Mouse (Mus musculus): ENCODE data around the gene Kcnh1. TPM values are rescaled to one million over a fixed set of nuclear protein-coding genes. Genes with fewer than 3 reads are reported as not detected.

Gene Kcnh1
- total RNA-seq, 2 experiments from 2014 or later = 37.4 to 39.1 TPM

DNA sequence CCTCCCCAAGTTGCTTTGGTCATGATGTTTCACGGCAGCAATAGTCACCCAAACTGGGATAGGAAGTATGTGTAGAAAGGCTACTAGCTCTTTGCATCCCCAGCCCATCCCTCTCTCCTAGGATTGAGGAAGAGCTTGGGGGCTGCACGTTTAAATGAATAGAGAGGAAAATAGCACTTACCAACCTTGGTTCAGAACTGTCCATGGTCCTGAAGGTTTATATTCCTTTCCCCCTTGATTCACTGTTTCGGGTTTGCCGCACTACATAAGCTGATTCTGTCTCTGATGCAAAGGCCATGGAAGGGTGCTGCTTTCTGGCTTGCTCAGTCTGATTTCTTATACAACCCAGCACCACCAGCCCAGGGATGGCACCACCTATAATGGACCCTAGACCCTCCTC lies 281.8 kb downstream of the Kcnh1 start:
- DNase-seq = no peak

DNA sequence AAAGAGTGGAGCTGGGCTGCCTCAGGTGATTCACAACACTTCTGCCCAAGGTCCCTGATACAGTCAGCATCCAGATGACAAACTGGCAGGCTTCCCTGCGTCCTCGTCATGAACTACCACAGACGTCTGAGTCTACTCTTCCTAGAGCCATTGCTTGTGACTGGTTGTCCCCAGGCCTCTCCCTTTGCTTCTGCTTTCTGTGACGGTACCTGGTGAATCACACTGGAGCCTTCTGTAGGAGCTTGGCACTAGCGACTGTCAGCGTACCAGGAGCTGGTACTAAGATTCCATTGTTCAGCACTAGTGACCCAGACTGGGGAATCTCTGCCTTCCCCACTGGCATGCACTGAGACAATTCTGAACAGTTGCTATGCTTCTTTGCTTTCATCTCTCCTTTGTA lies 282.6 kb downstream of the Kcnh1 start:
- DNase-seq = no peak

DNA sequence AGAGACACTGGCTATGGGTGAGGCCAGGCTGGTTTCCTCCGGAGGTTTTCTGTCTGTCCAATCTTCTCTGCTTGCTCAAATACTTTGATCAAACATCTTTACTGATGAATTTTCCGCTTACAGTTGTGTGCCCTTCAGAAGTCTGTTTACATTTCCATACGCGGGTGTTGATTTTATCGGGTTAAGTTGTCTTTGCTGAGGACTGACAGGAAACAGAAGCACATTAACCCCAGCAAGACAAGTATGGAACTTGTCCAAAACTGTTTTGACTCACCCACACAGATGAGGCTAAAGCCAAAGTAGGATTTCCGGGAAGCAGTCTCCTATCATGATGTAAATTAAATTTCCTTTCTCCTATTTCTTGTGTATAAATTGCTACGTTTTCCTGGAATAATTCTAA lies 286.1 kb downstream of the Kcnh1 start:
- DNase-seq = no peak

DNA sequence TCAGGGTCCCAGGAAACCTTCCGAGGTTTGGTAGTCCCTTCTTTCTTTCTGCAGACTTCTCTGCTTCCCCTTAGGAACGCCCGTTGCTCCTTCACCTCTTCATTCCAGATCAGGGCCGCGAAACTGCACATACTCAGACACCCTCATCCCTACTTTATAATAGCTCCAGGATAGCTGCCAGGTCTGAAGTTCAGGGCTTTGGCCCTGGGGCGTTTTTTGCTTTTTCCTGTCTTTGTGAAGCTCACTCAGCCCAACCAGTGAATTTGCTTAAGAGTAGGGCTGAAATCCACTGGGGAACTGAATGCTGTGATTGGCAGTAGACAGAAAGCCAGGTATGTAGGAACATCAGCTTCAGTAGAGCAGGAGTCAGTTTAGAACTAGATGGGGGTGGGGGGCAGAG lies 287.0 kb downstream of the Kcnh1 start:
- DNase-seq = no peak

DNA sequence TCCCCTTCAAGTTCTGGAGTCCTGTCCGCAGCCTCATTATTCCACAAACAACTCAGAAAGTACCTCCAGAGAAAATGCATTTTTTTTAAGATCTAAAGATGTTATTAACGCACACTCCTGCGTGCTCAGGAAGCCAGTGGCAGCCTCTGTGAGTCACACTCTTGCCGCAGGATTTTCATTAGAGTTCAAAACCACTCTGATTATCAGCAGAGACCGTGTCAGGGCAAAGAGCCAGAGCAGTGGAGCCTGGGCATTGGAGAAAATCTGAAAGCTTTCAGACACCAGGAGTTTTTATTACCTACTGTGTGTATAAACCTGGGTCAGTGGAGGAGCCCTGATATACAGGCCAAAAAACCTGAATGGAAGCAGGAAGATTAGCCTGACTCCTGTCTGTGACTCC lies 287.6 kb downstream of the Kcnh1 start:
- no peak for DNase-seq

DNA sequence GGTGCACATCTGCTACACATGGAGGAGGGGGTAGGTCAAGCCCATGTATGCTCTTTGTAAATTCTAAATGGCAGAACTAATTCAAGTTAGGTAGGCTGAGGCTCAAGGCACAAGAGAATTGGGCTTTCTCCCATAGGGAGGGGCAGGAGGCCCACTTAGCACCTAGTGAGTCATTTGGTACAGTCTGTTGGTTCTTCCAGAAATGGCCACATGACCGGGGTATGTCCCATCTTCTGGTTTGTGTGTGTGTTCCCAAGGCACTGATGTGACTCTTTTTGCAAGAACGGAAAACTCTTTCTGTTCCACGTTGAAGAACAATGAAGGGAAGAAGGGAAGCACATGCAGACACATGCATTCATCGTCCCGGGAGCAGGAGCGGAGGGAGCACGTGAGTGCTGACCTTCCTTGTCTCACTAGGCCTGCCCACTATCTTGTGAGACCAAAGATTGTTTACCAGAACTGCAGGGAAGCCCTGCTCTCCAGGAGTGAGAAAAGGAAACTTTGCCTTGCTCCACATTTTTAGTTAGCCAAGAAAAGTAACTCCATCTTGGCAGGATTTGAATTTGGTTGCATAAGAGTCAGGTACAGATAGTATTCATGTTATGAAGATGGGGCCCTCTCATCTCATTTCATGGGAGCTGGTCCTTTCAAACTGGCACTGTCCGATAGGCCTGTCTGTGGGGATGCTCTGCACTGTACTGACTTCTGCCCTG lies 289.7 kb downstream of the Kcnh1 start:
- DNase-seq = no peak

DNA sequence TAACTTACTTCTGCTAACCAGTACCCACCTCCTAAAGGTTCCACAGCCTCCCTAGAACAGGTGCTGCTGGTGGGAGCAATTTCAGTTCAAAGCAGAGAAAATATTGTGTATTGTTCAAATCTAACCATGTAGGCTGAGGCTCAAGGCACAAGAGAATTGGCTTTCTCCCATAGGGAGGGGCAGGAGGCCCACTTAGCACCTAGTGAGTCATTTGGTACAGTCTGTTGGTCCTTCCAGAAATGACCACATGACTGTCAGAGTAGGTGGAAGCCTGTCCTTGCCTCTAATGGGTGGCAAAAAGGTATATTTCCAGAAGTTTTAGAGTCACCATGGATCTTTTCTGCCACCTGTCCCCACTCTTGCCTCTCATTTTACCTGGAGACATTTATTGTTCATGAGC lies 290.9 kb downstream of the Kcnh1 start:
- no peak for DNase-seq

DNA sequence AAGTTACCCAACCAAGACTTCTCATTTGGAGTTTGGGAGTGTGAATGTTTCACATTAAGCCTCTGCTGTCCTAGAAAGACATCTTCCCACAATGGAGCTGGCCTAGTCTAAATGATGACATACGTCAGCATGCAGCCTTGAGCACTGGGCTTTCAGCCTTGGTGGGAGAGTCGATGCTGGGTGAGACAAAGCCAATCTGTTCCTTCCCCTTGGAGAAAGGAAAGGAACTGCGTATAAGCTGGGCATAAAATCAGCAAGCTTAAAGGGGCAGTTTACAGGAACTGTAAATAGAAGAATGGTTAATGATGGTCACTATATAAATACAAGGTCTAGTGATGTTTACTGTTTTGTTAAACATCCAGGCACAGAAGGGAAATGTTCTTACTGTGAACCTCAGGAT lies 294.5 kb downstream of the Kcnh1 start:
- no peak for DNase-seq

DNA sequence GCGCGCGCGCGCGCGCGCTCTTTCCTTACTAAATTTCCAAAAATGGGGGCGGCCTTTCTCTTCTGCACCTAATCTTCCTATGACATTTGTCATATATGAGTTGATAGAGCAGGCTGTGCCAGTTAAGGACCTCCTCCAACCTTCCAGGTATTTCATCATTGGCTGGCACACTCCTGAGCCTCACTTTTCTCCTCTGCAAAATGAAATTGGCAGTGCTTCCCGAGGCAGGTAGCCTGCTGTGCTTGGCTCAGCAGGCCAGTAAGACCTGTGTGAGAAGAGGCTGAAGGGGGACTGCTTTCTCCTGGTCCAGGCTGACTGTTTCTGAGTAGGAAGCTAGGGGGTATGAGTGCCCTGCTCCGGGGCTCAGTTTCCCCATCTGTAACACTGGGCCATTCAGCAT lies 297.0 kb downstream of the Kcnh1 start:
- DNase-seq = no peak

DNA sequence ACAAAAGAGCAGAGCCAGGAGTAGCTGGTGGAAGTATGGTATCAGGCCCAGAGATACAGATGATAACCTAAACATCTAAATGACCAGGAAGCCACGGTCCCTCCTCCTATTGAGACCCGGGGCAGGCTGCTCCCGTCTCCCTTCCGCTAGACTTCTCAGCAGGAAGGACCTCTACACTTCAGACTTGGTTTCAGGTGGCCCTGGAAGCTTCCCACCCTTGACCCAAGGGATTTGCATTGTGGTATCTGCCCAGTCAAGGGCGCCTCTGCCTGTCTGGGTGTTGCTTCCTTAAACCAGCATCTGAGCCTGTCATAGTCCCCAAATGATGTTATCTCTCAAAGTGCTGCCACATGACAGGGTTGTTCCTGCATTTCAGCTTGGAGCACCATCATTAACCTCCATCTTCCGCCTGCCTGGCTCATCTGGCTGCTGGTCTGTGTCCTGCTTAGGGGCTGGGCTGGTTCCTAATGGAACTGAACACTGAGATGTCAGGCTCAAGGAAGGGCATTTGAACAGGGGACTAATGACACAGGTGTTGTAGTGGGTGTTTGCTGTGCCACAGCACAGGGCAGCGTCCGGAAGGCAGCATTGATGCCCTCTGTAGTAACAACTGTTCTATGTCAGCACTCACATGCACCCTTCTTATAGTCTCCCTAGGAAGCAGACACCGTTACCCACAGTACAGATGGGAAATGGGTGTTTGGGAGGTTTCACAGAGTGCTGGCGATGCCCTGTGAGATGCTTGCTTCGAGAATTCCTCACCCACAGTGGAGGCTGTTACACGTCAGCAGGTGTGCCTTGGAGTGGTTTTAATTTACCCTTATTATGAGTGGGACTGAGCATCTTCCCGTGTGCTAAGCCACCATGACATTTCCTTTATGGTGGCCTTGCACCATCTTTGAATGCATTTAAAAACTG lies 299.6 kb downstream of the Kcnh1 start:
- DNase-seq = no peak

DNA sequence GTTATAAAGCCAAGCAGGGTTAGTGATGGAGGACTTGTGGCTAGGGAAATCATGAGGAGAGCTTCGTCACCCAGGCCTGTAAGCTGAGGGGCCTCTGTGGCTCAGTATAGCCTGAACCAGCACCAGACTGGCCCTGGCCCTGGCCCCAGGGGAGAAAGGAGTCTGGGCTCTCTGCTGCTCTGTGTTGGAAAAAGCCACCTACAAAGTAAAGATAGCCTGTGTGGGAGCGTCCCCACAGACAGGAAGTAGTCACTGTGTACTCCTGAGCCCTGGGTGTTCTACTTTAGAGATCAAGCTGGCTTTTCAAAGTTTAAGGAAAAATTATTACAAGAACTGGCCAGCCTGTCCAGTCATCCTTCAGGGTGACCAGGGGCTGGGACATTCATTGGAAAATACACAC lies 306.9 kb downstream of the Kcnh1 start:
- DNase-seq = no peak

DNA sequence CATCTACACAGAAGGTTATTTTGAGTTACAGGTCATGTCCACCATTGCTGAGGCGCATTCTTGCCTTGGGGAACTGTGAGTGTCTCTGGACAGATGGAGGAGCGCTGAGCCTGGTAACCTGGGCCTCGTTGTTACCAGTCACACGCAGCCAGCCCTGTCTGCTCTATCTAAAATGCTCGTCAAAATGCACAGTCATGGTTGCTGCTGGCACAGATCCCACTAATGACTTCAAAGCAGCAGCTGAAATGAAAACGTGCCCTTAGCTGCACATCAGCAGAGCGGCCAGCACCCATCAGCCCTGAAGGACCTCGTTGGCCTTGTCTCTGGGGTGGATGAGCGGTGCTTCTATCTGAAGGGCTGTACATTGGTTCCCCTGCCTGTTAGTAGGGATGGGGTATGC lies 311.4 kb downstream of the Kcnh1 start:
- no peak for DNase-seq

DNA sequence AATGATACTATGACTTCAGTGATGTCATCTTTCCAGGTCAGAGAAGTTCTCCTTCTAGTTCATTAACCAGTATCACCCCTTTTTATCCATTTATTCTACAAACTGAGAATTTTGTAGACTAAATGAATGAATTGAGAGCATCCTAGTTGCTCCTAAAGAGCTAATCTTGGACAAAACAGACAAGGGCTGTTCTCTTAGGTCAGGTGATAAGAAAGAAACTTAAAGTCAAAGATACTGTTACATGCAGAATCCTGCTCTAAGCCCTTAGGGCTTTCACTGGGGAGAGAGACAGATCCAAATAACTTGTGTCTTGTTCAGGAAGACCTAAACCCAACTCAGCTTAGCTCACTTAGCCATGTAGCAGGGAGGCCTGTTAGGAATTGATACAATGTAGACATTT lies 312.3 kb downstream of the Kcnh1 start:
- DNase-seq = no peak

DNA sequence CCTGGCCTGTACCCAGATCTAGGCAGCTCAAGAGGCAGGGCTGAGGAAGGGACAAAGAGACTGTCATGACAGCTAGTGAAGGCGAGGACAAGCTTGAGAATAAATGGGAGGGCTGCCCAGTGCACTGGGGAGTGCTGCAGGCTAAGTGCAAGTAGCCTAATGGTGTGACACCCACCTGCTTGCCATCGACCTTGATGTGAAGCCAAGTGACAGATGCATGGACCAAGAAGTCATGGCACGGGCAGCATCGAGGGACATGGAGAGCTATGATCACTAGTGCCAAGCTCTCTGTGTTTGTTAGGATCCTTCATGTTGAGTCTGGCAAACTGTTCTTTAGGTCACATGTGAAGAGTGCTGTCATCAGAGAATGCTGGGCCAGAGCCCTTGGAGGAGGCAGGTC lies 313.1 kb downstream of the Kcnh1 start:
- DNase-seq = no peak

DNA sequence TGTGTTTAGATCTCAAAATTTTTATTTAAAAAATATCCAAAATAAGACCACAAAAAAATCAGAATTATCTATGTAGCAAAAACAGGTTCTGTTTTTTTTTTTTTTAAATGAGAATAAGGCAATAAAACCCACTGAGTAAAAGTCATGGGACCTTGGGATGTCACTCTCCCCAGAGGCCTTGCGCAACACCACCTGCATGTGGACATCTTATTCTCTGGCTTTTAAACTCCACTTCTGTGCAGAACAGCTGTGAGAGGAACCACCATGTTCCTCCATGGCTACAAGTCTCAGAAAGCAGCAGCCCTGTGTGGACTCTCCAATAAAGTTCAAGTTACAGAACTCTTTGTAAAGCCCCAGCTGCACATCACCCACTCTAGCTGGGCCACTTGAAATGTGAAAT lies 322.2 kb downstream of the Kcnh1 start:
- no peak for DNase-seq

DNA sequence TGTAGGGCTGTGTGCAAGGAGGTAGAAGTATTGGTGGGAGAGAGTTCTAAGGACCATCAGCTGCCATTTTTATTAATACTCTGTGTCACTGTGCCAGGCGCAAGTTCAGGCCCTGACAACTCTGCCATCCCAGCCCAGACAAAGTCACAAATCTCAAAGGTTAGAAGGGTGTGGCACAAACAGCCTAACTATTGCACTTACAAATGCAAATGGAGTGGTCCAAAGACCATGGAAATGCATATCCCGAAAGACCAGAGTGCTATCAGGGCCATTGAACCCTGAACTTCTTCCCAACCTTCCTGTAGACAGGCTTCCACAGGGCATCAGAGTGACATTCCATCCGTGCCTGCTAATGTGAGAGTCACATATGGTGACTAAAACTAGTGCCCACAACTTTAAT lies 324.8 kb downstream of the Kcnh1 start:
- DNase-seq = no peak

DNA sequence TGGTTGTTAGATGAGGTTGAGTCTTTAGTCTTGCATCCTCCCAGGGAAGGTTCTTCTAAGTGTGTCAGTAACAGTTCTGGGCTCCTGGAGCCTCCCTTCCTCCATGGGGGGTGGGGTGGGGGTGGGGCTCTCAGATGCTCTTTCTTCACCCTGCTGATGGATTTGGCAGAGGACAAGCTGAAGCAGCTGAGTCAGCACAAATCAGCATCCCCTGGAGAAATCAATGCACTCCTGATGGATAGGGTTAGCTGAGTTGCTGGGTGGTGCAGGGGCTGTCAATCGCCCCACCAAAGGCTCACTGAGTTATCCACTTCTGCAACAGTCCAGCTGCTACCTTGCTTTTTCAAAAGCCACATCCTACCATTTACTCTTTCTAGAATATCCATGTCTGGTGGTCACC lies 329.1 kb downstream of the Kcnh1 start:
- DNase-seq = no peak

DNA sequence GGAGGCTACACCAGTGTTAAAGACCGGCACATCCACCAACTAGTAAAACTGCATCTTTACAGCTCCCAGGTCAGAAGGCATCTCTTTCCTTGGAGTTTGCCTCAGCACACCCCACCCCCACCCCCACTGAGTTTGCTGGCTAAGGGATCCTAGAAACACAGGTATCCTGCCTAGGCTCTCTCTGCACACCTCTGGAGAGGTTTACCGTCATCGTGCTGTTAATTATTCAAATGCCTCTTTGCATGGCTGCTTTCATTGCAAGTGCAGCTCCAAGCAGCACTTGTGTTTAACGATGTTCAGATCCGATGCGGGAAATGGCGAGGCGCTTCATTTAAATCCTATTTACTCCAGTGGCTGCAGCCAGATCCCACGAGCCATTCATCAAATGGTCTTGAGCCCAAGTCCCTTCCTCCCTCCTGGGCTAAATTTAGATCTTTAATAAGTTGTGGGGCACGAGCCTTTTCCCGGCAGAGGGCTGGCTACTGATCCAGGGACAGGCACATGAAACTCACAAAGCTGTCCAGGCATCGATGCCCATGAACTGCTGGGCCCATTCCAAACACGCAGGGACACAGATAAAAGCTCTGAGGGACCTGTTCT lies 330.4 kb downstream of the Kcnh1 start:
- DNase-seq = no peak

DNA sequence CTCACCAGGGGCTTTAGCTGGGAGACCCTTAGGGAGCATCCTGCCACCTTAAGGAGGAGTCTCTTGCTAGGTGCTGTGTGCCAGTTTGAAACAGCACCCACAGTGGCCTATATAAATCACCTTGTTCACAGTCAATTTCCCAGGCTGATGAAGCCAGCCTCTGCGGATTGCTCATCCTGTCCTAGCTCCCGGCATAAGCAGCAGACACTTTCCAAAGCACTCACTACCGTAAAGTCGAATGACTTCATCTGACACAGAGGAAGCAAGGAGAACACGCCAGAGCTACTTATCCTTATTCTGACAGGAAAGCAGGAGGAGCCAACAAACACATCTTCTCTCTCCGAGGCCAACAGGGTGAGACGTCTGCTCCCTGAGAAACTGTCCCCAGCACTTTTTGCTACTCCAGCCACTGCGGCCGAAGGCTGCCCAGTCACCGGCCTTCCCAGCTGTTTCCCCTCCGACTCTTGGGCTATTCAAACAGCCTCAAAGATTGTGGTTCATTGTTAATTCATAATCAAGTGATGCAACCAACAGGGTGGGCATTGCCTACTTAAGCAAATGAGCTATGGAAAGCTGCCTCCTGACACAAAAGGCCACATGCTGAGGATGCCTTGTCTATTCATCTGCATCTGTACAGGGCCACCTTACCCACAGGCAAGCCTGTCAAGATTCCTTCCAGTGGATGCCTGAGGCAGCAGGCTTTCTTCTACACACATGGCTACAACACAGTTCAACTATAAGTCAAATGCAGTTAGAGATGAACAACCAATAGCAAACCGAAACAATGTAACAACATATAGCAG lies 332.0 kb downstream of the Kcnh1 start:
- no peak for DNase-seq

DNA sequence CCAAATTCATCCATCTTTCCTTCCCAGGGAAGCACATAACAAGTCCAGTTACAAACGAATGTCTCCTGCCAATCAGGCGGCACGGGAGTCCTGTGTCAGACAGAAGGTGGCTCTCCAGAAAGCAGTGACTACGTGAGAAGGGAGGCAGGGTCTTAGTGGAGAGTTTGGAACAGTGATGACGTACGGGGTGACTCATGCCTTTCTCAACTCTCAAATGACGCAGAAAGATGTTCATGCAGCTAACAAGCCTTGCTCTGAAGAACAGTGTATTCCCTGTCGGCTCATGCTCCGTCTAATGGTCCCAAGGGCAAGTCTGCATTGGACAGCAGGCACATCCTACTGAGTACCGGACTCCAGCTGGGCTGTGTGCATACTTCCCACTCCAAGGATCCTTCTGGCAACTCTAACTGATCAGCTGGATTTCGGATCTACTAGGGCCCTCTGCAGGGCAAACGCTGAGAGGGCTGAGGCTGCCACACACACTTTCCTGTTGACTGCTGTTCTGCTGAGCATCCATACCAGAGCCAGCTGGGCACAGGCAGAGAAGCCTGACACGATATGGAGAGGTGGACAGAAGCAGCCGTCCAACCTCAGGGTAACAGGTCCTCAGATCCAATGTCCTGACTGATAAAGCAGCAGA lies 335.3 kb downstream of the Kcnh1 start:
- DNase-seq = no peak

DNA sequence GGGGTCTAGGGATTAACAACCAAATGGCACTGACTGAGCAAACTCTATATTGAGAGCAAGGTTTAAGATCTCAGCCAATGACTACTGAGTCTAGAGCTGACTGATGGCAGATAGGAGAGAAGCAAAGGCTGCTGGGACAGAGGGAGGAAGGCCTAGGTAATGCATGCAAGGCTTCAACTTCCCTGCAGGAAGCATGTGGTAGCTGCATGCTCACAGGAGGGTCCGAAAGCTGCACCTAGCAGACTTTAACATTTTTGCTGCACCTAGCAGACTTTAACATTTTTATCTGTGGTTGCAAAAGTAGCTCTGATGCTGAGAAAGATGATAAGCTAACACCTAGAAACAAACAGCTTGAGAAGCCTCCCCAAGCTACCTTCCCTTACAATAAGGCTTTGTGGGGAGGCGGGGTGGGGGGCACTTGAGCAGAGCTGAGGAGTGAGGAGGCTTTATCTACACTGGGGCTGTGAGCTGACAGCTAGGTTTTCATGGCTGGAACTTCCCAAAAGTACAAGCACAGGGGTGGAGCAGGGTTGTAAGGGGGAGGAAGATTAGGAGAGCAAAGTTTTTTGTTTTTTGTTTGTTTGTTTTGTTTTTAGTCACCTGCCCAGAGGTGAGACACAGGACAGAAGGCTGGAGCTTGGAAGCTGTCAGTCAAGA lies 341.0 kb downstream of the Kcnh1 start:
- no peak for DNase-seq

DNA sequence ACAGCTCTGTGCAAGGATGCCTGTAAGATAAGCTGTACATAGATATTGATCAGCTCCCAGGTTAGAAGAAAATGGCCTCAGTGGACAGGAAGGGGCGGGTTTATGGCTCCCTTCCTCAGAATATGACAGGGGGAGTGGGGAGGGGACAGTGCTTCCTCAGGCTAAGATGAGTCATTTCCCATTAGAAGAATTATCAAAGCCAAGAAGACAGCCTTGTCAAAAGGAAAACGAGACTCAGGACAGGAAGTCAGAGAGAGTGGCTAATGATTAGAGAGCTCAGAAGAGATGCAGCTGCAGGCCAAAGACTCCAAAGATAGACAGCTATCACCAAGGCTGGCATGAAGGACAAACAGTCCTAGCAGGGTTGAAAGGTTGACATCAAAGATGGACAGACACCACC lies 341.6 kb downstream of the Kcnh1 start:
- no peak for DNase-seq
